Mouse (Mus musculus): ENCODE measurements around the gene Foxj3.

GRCm38 (mm10) chr4:119627317-119627716 is 90.5 kb downstream of the Foxj3 start:
- TF ChIP-seq CTCF (IDR thresholded peaks at IDR 0.05; ENCODE audit: borderline replicate concordance, insufficient read depth, low read length), result no peak
- no peak for TF ChIP-seq POLR2A (IDR thresholded peaks at IDR 0.05; ENCODE audit: low read depth, low read length)
